Mouse (Mus musculus) heart, embryonic 11.5 days (tissue): Measurements from ENCODE around the gene Ccdc175. TPM values are rescaled to one million over a fixed set of nuclear protein-coding genes. Genes with fewer than 3 reads are reported as not detected.
A peak's percentile ranks its signal among the peaks of the same experiment; 100 is the strongest.

ENCODE experiments used
- ATAC-seq: fragments of 200-750 bp; cut with Nextera tagmentation; replicated peaks from 2 replicates; pipeline ENCODE4 v1.8.0; 2017; ENCODE audit warnings: moderate library complexity; ENCODE audit not compliant: insufficient number of reproducible peaks, low FRiP score, low TSS enrichment
- H3K27ac ChIP-seq: fragments of 300-500 bp; sonication (generic); 2 replicates; pipeline ENCODE4 v1.5.1; 2014; ENCODE audit warnings: mild to moderate bottlenecking, low read depth, low read length
- H3K27me3 ChIP-seq: fragments of 300-500 bp; sonication (generic); 2 replicates; pipeline ENCODE4 v1.6.1; 2014; ENCODE audit warnings: mild to moderate bottlenecking, low read length, mixed read lengths; ENCODE audit not compliant: control insufficient read depth, insufficient read depth
- H3K36me3 ChIP-seq: fragments of 300-500 bp; sonication (generic); 2 replicates; pipeline ENCODE4 v1.6.1; 2014; ENCODE audit warnings: mild to moderate bottlenecking, low read length, moderate library complexity, mixed read lengths; ENCODE audit not compliant: control insufficient read depth, insufficient read depth
- H3K4me1 ChIP-seq: fragments of 300-500 bp; sonication (generic); 2 replicates; pipeline ENCODE4 v1.6.1; 2014; ENCODE audit warnings: low read length; ENCODE audit not compliant: control insufficient read depth, insufficient read depth
- H3K4me2 ChIP-seq: fragments of 300-500 bp; sonication (generic); 2 replicates; pipeline ENCODE4 v1.6.1; 2014; ENCODE audit warnings: mild to moderate bottlenecking, moderate library complexity
- H3K4me3 ChIP-seq: fragments of 300-500 bp; sonication (generic); 2 replicates; pipeline ENCODE4 v1.5.1; 2014; ENCODE audit warnings: low read depth, low read length
- H3K9ac ChIP-seq: fragments of 300-500 bp; sonication (generic); 2 replicates; pipeline ENCODE4 v1.6.1; 2014; ENCODE audit warnings: mild to moderate bottlenecking, low read depth, low read length, moderate library complexity
- H3K9me3 ChIP-seq: fragments of 300-500 bp; sonication (generic); replicated peaks from 2 replicates; pipeline ENCODE4 v1.6.1; 2016; ENCODE audit warnings: low read length; ENCODE audit not compliant: control insufficient read depth
- WGBS: fragments of 180-500 bp; shearing (Covaris S2); extraction: QIAGEN DNeasy Blood & Tissue Kit; methylation state at CpG from one replicate; pipeline ENCODE4 v1.1.7; 2014; ENCODE audit not compliant: insufficient replicate concordance; 5-methylcytosine and 5-hydroxymethylcytosine counted together
- polyA plus RNA-seq: library from polyadenylated mRNA; unstranded; fragments of >200 nt; fragmentation: Nextera tagmentation; extraction: Ambion mirVana; gene quantifications from 2 replicates; pipeline ENCODE4 v1.2.1, GENCODE M21; 2014

The Ccdc175 gene
- polyA plus RNA-seq, 1 experiment from 2014 or later: not detected

GRCm38 (mm10) chr12:72115686-72116345, 69.0 kb downstream of the Ccdc175 start:
- Histone ChIP-seq H3K27ac (no peak overlapping the region), H3K27me3 (no peaks in the 10 kb centered on the region), H3K9ac (no peak overlapping the region), H3K36me3 (no peaks in the 10 kb centered on the region), H3K4me1 (no peaks in the 10 kb centered on the region), H3K4me2 (no peak overlapping the region), H3K9me3 (no peaks in the 10 kb centered on the region), H3K4me3 (no peak overlapping the region)
- 72% methylated on average over 18 of the region's 23 CpGs for WGBS
- no peak for ATAC-seq

GRCm38 (mm10) chr12:72115126-72115525, 69.7 kb downstream of the Ccdc175 start:
- 81% methylated on average over 6 of the region's 6 CpGs for WGBS

DNA sequence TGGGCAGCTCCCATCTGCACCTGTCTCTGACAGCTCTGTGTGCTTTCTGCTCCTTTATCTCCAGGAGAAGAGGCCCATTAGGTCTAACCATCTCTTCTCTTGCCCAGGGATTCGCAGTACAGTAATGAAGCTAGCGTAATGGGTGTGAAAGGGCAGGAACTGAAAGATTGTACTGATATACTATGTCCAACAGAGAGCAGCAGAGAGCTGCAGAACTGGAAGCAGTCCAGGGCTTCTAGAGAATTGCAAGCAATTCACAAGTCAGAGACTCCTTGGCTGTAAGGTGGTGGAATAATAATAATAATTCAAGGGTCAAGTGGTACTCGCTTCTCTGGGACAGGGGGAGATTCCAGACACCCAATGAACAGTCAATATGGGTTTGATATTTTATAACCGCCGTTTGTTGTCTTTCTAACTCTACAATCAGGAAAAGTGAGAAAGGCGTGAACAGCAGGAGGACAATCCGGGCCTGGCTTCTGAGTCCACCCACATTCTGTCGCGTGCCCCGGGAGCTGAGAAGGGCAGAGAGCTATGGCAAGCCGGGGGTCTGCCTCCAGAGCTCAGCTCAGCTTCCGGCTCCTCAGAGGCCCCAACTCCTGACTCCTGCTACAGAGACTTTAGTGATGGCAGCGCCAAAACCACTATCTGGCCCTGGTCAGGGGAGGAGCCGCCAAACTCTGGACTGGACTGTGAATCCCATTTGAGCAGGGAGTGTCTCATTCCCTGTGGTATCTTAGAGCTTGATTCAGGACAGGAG, 80.1 kb downstream of the Ccdc175 start:
- Histone ChIP-seq H3K27ac (no peak overlapping the region), H3K4me2 (peak overlapping the region; percentile 56), H3K9me3 (no peaks in the 10 kb centered on the region), H3K4me3 (peak overlapping the region; percentile 16; the same call in 1 of the 2 replicates), H3K4me1 (no peaks in the 10 kb centered on the region), H3K9ac (0 out of 2 replicates have a peak overlapping the region, but pooled peaks have one; percentile 34), H3K27me3 (no peaks in the 10 kb centered on the region), H3K36me3 (peaks cover 2% of the 10 kb centered on the region; the same call in 1 of the 2 replicates)
- no peak; the same call in 1 of the 2 replicates for ATAC-seq
- 21% methylated on average over 14 of the region's 14 CpGs for WGBS

More at GRCm38 (mm10) chr12:72115126-72115525, 69.7 kb downstream of the Ccdc175 start:
- Histone ChIP-seq H3K4me3 (no peak overlapping the region), H3K27me3 (no peaks in the 10 kb centered on the region), H3K9me3 (no peaks in the 10 kb centered on the region), H3K4me1 (no peaks in the 10 kb centered on the region), H3K36me3 (no peaks in the 10 kb centered on the region), H3K27ac (no peak overlapping the region), H3K4me2 (no peak overlapping the region), H3K9ac (no peak overlapping the region)
- ATAC-seq: no peak

GRCm38 (mm10) chr12:72104027-72104426, 80.8 kb downstream of the Ccdc175 start:
- H3K27me3 ChIP-seq: no peaks in the 10 kb centered on the region
- H3K4me1 ChIP-seq: no peaks in the 10 kb centered on the region
- no peak overlapping the region for H3K9ac ChIP-seq
- H3K4me3 ChIP-seq: no peak overlapping the region
- no peaks in the 10 kb centered on the region for H3K9me3 ChIP-seq
- WGBS: 79% methylated on average over 5 of the region's 5 CpGs
- peaks cover 2% of the 10 kb centered on the region; the same call in 1 of the 2 replicates for H3K36me3 ChIP-seq
- no peak overlapping the region for H3K4me2 ChIP-seq
- no peak for ATAC-seq
- H3K27ac ChIP-seq: no peak overlapping the region

DNA sequence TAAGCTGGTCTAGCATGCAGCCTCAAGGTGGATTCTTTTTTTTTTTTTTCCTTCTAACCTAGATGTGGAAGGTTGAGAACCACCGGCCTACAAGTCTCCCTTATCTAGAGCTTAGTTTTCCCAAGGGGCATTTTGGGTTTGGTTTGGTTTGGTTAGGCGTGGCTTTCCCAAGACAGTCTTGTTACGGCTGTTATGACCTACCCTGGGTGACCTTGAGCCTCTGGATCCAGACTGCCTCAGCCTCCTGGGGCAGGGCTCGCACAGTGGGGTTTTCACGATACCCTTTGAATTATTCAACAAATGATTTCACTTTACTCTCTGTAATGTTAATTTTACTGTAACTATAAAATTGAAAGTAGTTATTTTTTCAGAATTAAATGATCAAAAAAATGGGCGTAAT, 82.1 kb downstream of the Ccdc175 start:
- no peak overlapping the region for H3K27ac ChIP-seq
- peaks cover 6% of the 10 kb centered on the region; the same call in 1 of the 2 replicates for H3K36me3 ChIP-seq
- WGBS: 72% methylated on average over 6 of the region's 6 CpGs
- no peak for ATAC-seq
- H3K4me1 ChIP-seq: no peaks in the 10 kb centered on the region
- no peak overlapping the region for H3K9ac ChIP-seq
- no peaks in the 10 kb centered on the region for H3K9me3 ChIP-seq
- no peak overlapping the region for H3K4me2 ChIP-seq
- no peak overlapping the region for H3K4me3 ChIP-seq
- H3K27me3 ChIP-seq: no peaks in the 10 kb centered on the region

DNA sequence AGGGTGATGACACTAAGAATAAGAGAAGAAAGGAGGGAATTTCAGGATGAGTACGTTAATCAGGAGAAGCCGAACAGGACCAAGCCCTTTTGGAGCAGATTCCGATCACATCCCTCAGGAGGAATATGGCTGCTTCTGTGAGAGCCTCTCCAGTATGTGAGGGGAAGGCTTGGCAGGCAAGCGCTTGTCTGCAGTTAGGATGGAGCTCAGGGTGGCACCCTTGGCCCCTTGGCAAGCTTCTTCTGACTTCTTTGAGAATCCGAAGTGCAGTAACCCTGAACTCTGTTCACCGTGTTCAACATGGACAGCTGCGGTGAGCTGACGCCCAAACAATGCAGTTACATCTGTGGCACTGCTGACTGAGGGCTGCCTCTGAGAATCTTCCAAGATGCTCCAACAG, 87.9 kb downstream of the Ccdc175 start:
- Histone ChIP-seq H3K36me3 (peaks cover 22% of the 10 kb centered on the region), H3K27me3 (no peaks in the 10 kb centered on the region), H3K4me1 (no peaks in the 10 kb centered on the region)

GRCm38 (mm10) chr12:72089802-72090201, 95.0 kb downstream of the Ccdc175 start:
- Histone ChIP-seq H3K36me3 (peaks cover 6% of the 10 kb centered on the region; the same call in 1 of the 2 replicates), H3K9me3 (no peaks in the 10 kb centered on the region), H3K27me3 (no peaks in the 10 kb centered on the region), H3K27ac (no peak overlapping the region), H3K4me2 (no peak overlapping the region), H3K4me3 (no peak overlapping the region), H3K9ac (no peak overlapping the region), H3K4me1 (peaks cover 14% of the 10 kb centered on the region; the same call in 1 of the 2 replicates)
- WGBS: 89% methylated on average over 4 of the region's 4 CpGs
- ATAC-seq: no peak

More for the DNA sequence above, 87.9 kb downstream of the Ccdc175 start:
- WGBS: 93% methylated on average over 8 of the region's 8 CpGs
- H3K4me3 ChIP-seq: no peak overlapping the region
- no peak overlapping the region for H3K27ac ChIP-seq
- no peaks in the 10 kb centered on the region for H3K9me3 ChIP-seq
- H3K9ac ChIP-seq: no peak overlapping the region
- H3K4me2 ChIP-seq: no peak overlapping the region
- no peak for ATAC-seq

GRCm38 (mm10) chr12:72086166-72086825, 98.5 kb downstream of the Ccdc175 start:
- Histone ChIP-seq H3K27ac (peak overlapping the region; percentile 89), H3K27me3 (no peaks in the 10 kb centered on the region), H3K4me3 (peak overlapping the region; percentile 65), H3K4me2 (peak overlapping the region; percentile 79), H3K9ac (peak overlapping the region; percentile 79), H3K9me3 (no peaks in the 10 kb centered on the region), H3K4me1 (peaks cover 23% of the 10 kb centered on the region), H3K36me3 (no peaks in the 10 kb centered on the region)
- ATAC-seq: no peak
- WGBS: 2% methylated on average over 18 of the region's 18 CpGs
